Mouse (Mus musculus): ENCODE measurements around the gene Tubb2a. TPM values are rescaled to one million over a fixed set of nuclear protein-coding genes. Genes with fewer than 3 reads are reported as not detected.
A peak's percentile ranks its signal among the peaks of the same experiment; 100 is the strongest.

The Tubb2a gene
- polyA plus RNA-seq, 1 experiment: 1,313 TPM

- TF ChIP-seq CTCF (IDR thresholded peaks at IDR 0.05; ENCODE audit: extremely low read depth, insufficient read depth, low read length): no peak
- TF ChIP-seq POLR2A (IDR thresholded peaks at IDR 0.05; ENCODE audit: extremely low read depth, insufficient read depth, low read length): no peak
- H3K4me3 ChIP-seq (ENCODE audit: insufficient read depth, low read length): no peak overlapping the region
- H3K4me1 ChIP-seq (ENCODE audit: control insufficient read depth, insufficient read depth, low read length): peaks cover 4% of the 10 kb centered on the region
- H3K27ac ChIP-seq (ENCODE audit: insufficient read depth, low read length): no peak overlapping the region
Measured at GRCm38 (mm10) chr13:34045511-34046249, 32.1 kb downstream of the Tubb2a start.

- H3K4me3 ChIP-seq (ENCODE audit: insufficient read depth, low read length): no peak overlapping the region
- no peak overlapping the region for H3K27ac ChIP-seq (ENCODE audit: insufficient read depth, low read length)
- no peak for TF ChIP-seq CTCF (IDR thresholded peaks at IDR 0.05; ENCODE audit: extremely low read depth, insufficient read depth, low read length)
- no peak for TF ChIP-seq POLR2A (IDR thresholded peaks at IDR 0.05; ENCODE audit: extremely low read depth, insufficient read depth, low read length)
- H3K4me1 ChIP-seq (ENCODE audit: control insufficient read depth, insufficient read depth, low read length): peaks cover under 1% of the 10 kb centered on the region; the same call in 1 of the 2 replicates
Measured at GRCm38 (mm10) chr13:34043716-34044393, 34.0 kb downstream of the Tubb2a start.

GRCm38 (mm10) chr13:34040091-34040490 is 37.7 kb downstream of the Tubb2a start:
- H3K4me1 ChIP-seq (ENCODE audit: control insufficient read depth, insufficient read depth, low read length): peaks cover 3% of the 10 kb centered on the region
- TF ChIP-seq CTCF (IDR thresholded peaks at IDR 0.05; ENCODE audit: extremely low read depth, insufficient read depth, low read length) (no peak), POLR2A (IDR thresholded peaks at IDR 0.05; ENCODE audit: extremely low read depth, insufficient read depth, low read length) (no peak)
- H3K4me3 ChIP-seq (ENCODE audit: insufficient read depth, low read length): no peak overlapping the region
- no peak overlapping the region for H3K27ac ChIP-seq (ENCODE audit: insufficient read depth, low read length)

DNA sequence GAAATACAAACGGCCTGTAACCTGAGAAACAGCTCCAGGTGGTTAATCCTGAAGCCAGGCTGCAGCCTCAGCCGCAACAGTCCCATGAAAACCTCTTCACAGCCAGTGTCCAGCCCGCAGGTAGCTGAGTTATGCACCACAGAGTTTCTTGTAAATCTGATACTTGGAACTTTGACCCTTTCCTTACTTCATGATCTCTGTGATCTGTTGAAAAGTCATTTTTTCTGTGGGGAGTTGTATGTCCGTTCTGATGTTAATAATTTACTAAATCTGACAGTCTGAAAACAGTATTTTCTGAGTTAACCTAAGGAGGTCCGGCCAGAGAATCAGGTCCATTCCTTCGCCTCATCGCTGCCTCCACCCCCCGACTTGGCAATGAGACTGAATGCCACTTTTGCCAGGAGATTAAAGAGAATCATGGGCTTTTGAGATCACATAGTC is 38.9 kb downstream of the Tubb2a start:
- TF ChIP-seq POLR2A (IDR thresholded peaks at IDR 0.05; ENCODE audit: extremely low read depth, insufficient read depth, low read length) (no peak), CTCF (IDR thresholded peaks at IDR 0.05; ENCODE audit: extremely low read depth, insufficient read depth, low read length) (no peak)
- Histone ChIP-seq H3K27ac (ENCODE audit: insufficient read depth, low read length) (no peak overlapping the region), H3K4me1 (ENCODE audit: control insufficient read depth, insufficient read depth, low read length) (peaks cover 3% of the 10 kb centered on the region), H3K4me3 (ENCODE audit: insufficient read depth, low read length) (no peak overlapping the region)

DNA sequence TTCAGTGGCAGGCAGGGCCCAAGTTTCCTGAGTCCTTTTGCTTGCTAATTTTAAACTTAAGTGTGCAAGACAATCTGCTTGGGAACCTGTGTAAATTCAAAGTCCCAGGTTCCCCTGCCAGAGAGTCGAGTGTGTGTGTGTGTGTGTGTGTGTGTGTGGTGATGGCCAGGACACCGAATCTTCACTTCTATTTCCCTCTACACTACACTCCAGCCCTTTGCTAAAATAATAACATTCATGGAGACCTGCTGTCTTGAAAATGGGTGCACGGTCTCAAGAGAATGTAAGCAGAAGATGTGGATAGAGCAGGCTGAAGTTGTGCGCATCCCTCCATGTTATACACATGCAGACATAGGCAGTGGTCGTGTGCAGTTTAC is 39.8 kb downstream of the Tubb2a start:
- Histone ChIP-seq H3K27ac (ENCODE audit: insufficient read depth, low read length) (no peak overlapping the region; the same call in 1 of the 2 replicates), H3K4me1 (ENCODE audit: control insufficient read depth, insufficient read depth, low read length) (peaks cover 3% of the 10 kb centered on the region), H3K4me3 (ENCODE audit: insufficient read depth, low read length) (peak overlapping the region; percentile 72)
- TF ChIP-seq CTCF (IDR thresholded peaks at IDR 0.05; ENCODE audit: extremely low read depth, insufficient read depth, low read length) (no peak), POLR2A (IDR thresholded peaks at IDR 0.05; ENCODE audit: extremely low read depth, insufficient read depth, low read length) (no peak)

DNA sequence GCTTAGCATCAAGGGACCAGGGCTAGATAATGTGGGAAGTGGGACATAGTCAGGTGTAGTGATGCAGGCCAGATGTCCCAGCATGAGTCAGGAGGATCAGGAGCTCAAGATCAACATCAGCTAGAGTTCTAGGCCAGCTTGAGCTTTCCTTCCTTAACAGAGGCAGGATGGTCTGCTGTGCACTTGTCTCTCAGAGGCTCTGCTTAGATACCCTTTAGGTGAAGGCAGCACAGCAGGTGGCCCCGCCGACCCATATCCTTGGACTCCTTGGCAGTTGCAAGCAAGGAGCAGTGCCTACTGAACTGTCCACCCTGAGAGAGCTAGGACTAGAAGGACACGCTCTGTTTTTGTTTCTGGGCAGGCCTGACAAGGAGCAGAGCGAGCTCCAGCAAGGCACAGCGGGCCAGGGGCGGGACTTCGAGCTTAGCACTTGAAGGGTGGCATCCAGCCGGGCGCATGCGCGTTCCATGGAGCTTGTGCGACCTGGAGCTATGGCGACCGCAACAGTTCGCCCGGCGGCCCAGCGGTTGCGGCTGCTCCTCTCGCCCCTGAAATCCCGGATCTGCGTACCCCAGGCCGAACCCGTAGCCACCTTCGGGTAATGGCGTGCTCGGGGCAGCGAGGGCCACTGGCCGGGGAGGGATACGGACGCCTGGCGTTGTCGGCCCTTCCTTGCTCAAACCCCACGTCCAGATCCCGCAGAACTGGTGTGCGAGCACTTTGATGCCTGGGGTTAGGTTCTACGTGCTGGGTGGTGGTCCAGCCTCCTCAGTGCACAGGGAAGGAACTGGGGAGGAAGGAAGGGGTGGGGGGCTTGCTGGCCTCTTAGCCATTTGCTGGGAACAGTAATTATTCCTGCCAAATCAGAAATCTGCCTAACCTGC is 40.4 kb downstream of the Tubb2a start, which contains the start of gene Bphl:
Gene Bphl, plus strand, starts transcription at position 426 of the 884 bp plus-strand sequence.
- TF ChIP-seq CTCF (IDR thresholded peaks at IDR 0.05; ENCODE audit: extremely low read depth, insufficient read depth, low read length): no peak
- TF ChIP-seq POLR2A (IDR thresholded peaks at IDR 0.05; ENCODE audit: extremely low read depth, insufficient read depth, low read length): peak; percentile 88
- H3K4me3 ChIP-seq (ENCODE audit: insufficient read depth, low read length): peak within 1 kb of the TSS; percentile 72
- peak within 1 kb of the TSS; percentile 42 for H3K27ac ChIP-seq (ENCODE audit: insufficient read depth, low read length)
- peaks cover 3% of the 10 kb centered on the region for H3K4me1 ChIP-seq (ENCODE audit: control insufficient read depth, insufficient read depth, low read length)

DNA sequence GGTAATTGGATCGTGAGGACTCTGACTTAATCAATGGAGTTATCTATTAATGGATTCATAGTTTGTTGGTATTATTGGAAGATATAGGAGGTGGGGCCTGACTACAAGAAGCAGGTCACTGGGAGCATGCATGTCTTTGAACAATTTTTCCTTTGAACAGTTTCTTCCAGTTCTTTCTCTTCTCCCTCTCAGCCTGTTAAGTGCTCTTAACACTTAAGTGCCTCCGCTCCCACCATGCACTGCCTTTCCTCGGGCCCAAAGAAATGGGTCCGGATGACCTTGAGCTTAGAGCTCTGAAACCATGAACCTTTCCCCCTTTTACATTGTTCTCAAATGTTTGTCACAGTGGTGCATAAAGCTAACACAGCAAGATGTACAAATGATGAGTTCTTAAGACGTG is 41.1 kb downstream of the Tubb2a start:
- Histone ChIP-seq H3K27ac (ENCODE audit: insufficient read depth, low read length) (no peak overlapping the region), H3K4me3 (ENCODE audit: insufficient read depth, low read length) (no peak overlapping the region; the same call in 1 of the 2 replicates), H3K4me1 (ENCODE audit: control insufficient read depth, insufficient read depth, low read length) (peaks cover 3% of the 10 kb centered on the region)
- no peak for TF ChIP-seq POLR2A (IDR thresholded peaks at IDR 0.05; ENCODE audit: extremely low read depth, insufficient read depth, low read length)

DNA sequence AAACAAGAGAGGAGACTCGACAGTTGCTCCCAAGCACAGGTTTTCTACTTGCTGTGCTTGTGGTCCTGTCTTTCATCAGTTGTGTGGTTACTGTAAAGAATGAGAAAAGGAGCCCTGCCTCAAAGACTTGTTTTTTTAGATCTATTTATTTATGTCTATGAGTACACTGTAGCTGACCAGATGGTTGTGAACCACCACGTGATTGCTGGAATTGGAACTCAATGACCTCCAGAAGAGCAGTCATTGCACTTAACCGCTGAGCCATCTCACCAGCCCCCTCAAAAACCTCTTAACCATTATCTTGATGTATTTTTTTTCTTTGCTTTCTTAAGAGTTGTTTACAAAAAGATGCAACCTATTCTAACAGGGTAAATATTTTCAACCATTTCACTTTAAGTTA is 42.4 kb downstream of the Tubb2a start:
- Histone ChIP-seq H3K27ac (ENCODE audit: insufficient read depth, low read length) (no peak overlapping the region), H3K4me1 (ENCODE audit: control insufficient read depth, insufficient read depth, low read length) (peaks cover 3% of the 10 kb centered on the region), H3K4me3 (ENCODE audit: insufficient read depth, low read length) (no peak overlapping the region)
- TF ChIP-seq CTCF (IDR thresholded peaks at IDR 0.05; ENCODE audit: extremely low read depth, insufficient read depth, low read length): no peak
- no peak for TF ChIP-seq POLR2A (IDR thresholded peaks at IDR 0.05; ENCODE audit: extremely low read depth, insufficient read depth, low read length)

- no peak overlapping the region for H3K27ac ChIP-seq (ENCODE audit: insufficient read depth, low read length)
- peaks cover under 1% of the 10 kb centered on the region for H3K4me1 ChIP-seq (ENCODE audit: control insufficient read depth, insufficient read depth, low read length)
- no peak overlapping the region for H3K4me3 ChIP-seq (ENCODE audit: insufficient read depth, low read length)
- no peak for TF ChIP-seq POLR2A (IDR thresholded peaks at IDR 0.05; ENCODE audit: extremely low read depth, insufficient read depth, low read length)
- TF ChIP-seq CTCF (IDR thresholded peaks at IDR 0.05; ENCODE audit: extremely low read depth, insufficient read depth, low read length): no peak
Measured at GRCm38 (mm10) chr13:34032041-34032440, 45.8 kb downstream of the Tubb2a start.

Other genes starting within 250 kb of the Tubb2a start
- not detected in 2 replicates for gene Serpinb6e, start 234.6 kb downstream of the Tubb2a start, polyA plus RNA-seq (2012; rRNA removed)
- gene Serpinb6c, start 172.3 kb downstream of the Tubb2a start, polyA plus RNA-seq (2012; rRNA removed): 0.28 and 0.44 TPM in 2 replicates
- gene Nqo2, start 113.3 kb downstream of the Tubb2a start, polyA plus RNA-seq (2012; rRNA removed): 8.2 and 8.8 TPM in 2 replicates
- gene Ripk1, start 75.6 kb downstream of the Tubb2a start, polyA plus RNA-seq (2012; rRNA removed): 2.8 and 3.2 TPM in 2 replicates
- gene Serpinb6a, start 75.2 kb downstream of the Tubb2a start, polyA plus RNA-seq (2012; rRNA removed): 47.0 and 50.5 TPM in 2 replicates
- gene Bphl, start 40.4 kb downstream of the Tubb2a start, polyA plus RNA-seq (2012; rRNA removed): 51.4 and 54.0 TPM in 2 replicates
- gene Tubb2b, start 52.5 kb upstream of the Tubb2a start, polyA plus RNA-seq (2012; rRNA removed): 264 and 334 TPM in 2 replicates
- gene Psmg4, start 85.0 kb upstream of the Tubb2a start, polyA plus RNA-seq (2012; rRNA removed): 37.3 and 42.2 TPM in 2 replicates